Mouse (Mus musculus) E14TG2a.4 (cell line): ENCODE results near the gene Fbxl16.

ENCODE experiments used
- CTCF ChIP-seq: conservative IDR thresholded peaks from 2 replicates; pipeline ENCODE4 v1.5.1; 2014; ENCODE audit warnings: low read length
- POU5F1 ChIP-seq: IDR thresholded peaks from 2 replicates; pipeline ENCODE4 v1.6.1; 2014; ENCODE audit warnings: low read length, borderline replicate concordance

DNA sequence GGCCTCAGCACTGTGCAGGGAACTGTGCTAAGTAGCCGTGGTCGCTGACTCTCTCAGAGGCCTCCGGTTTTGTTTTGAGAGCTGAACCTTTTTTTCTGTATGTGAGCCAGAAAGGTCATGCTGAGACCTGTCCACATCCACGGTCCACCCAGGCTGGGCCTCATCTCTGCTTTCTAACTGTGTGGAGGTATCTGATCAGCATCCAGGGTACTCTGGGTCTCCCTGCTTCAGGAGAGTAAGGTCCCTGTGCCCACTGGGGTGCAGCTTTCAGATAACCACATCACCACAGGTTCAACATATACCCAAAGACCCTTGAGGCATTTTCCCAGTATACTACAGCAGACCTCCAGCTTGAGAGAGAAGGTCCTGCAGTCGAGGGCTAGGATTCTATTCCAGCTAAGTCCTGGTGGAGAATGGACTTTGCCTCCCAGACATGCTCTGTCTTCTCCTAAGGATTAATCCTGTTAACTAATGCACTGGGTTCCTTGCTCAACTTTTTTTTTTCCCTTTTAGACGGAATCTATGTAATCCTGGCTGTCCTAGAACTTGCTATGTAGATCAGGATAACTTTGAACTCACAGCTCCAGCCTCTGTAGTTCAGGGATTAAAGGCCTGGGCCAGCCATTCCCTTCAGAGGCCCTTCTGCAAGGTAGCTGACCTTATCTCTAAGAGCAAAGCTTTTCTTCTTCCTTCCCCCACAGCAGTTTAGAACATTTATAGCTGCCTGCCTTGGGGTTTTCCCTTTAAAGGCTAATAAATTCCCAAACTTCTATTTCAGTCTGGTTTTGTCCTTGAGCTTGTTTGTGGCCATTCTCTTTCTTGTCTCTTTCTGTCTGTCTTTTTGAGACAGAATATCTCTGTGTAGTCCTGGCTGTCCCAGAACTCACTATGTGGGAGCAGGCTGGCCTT lies 53.1 kb downstream of the Fbxl16 start:
- TF ChIP-seq CTCF (no peak), POU5F1 (no peak)
